9 mouse cellular contexts compared by ENCODE assay signal in genomic region chr1:92114091-92114490, GRCm38 (mm10).
"Had no signal": no experiment of that assay in that cellular context is flagged by ENCODE, and none has a peak within 500 bp of the region (broad histone marks: within the 10 kb centered on the region; RNA-seq: fewer than 3 reads in every experiment).

No protein-coding gene starts in this region.

- H3K27me3 ChIP-seq: limb, embryonic 13.5 days; midbrain, embryonic 12.5 days had no signal

- DNase-seq: kidney, adult 8-10 months; left cerebral cortex, postnatal 4 days; right cerebral cortex, postnatal 14 days; thymus, adult 2 months; thymus, postnatal 25 days had no signal

- H3K9ac ChIP-seq: liver, embryonic 14.5 days; midbrain, embryonic 12.5 days had no signal

- H3K27ac ChIP-seq: liver, embryonic 14.5 days; midbrain, embryonic 12.5 days had no signal

- H3K4me2 ChIP-seq: limb, embryonic 13.5 days; midbrain, embryonic 12.5 days had no signal

- H3K36me3 ChIP-seq: limb, embryonic 13.5 days; midbrain, embryonic 12.5 days had no signal

- H3K9me3 ChIP-seq: limb, embryonic 13.5 days; midbrain, embryonic 12.5 days had no signal

- ATAC-seq: midbrain, embryonic 16.5 days had no signal

- H3K4me3 ChIP-seq: limb, embryonic 13.5 days; midbrain, embryonic 12.5 days had no signal

- H3K4me1 ChIP-seq: midbrain, embryonic 12.5 days had no signal
